Mouse (Mus musculus): Measurements from ENCODE around the gene Wdr4. TPM values are rescaled to one million over a fixed set of nuclear protein-coding genes. Genes with fewer than 3 reads are reported as not detected.

The Wdr4 gene
- polyA plus RNA-seq, 1 experiment, result 1.0 TPM

GRCm38 (mm10) chr17:31521948-31522347, 2.2 kb upstream of the Wdr4 start:
- no peak overlapping the region for H3K4me3 ChIP-seq (replicated peaks)
- peaks cover 7% of the 10 kb centered on the region for H3K27me3 ChIP-seq (ENCODE audit: control insufficient read depth)
- H3K9me3 ChIP-seq (ENCODE audit: control insufficient read depth, low read length), result no peaks in the 10 kb centered on the region
- H3K4me1 ChIP-seq (ENCODE audit: control insufficient read depth), result peaks cover 27% of the 10 kb centered on the region
- peaks cover 29% of the 10 kb centered on the region for H3K36me3 ChIP-seq (ENCODE audit: control insufficient read depth)
- TF ChIP-seq GATA1 (IDR thresholded peaks at IDR 0.05; ENCODE audit: low read length) (no peak), TAL1 (IDR thresholded peaks at IDR 0.05; ENCODE audit: low read length) (no peak)

- H3K36me3 ChIP-seq (ENCODE audit: control insufficient read depth), result peaks cover 25% of the 10 kb centered on the region
- H3K4me1 ChIP-seq (ENCODE audit: control insufficient read depth), result peaks cover 27% of the 10 kb centered on the region
- TF ChIP-seq TAL1 (IDR thresholded peaks at IDR 0.05; ENCODE audit: low read length) (no peak), GATA1 (IDR thresholded peaks at IDR 0.05; ENCODE audit: low read length) (no peak)
Observed at GRCm38 (mm10) chr17:31520895-31521294, 1.1 kb upstream of the Wdr4 start.

GRCm38 (mm10) chr17:31519344-31519945, 335 bp downstream of the Wdr4 start:
- Histone ChIP-seq H3K27me3 (ENCODE audit: control insufficient read depth) (peaks cover 12% of the 10 kb centered on the region), H3K4me3 (replicated peaks) (peak overlapping the region; percentile 92), H3K4me1 (ENCODE audit: control insufficient read depth) (peaks cover 27% of the 10 kb centered on the region), H3K36me3 (ENCODE audit: control insufficient read depth) (peaks cover 19% of the 10 kb centered on the region), H3K9me3 (ENCODE audit: control insufficient read depth, low read length) (no peaks in the 10 kb centered on the region)
- TF ChIP-seq TAL1 (IDR thresholded peaks at IDR 0.05; ENCODE audit: low read length) (no peak), GATA1 (IDR thresholded peaks at IDR 0.05; ENCODE audit: low read length) (no peak)

More at GRCm38 (mm10) chr17:31520895-31521294, 1.1 kb upstream of the Wdr4 start:
- Histone ChIP-seq H3K9me3 (ENCODE audit: control insufficient read depth, low read length) (no peaks in the 10 kb centered on the region), H3K4me3 (replicated peaks) (peak overlapping the region; percentile 92), H3K27me3 (ENCODE audit: control insufficient read depth) (peaks cover 9% of the 10 kb centered on the region)

GRCm38 (mm10) chr17:31514696-31515095, 5.1 kb downstream of the Wdr4 start:
- peaks cover 32% of the 10 kb centered on the region for H3K4me1 ChIP-seq (ENCODE audit: control insufficient read depth)
- TF ChIP-seq TAL1 (IDR thresholded peaks at IDR 0.05; ENCODE audit: low read length), result no peak
- TF ChIP-seq GATA1 (IDR thresholded peaks at IDR 0.05; ENCODE audit: low read length), result no peak
- peaks cover 12% of the 10 kb centered on the region for H3K27me3 ChIP-seq (ENCODE audit: control insufficient read depth)
- H3K4me3 ChIP-seq (replicated peaks), result no peak overlapping the region
- peaks cover 9% of the 10 kb centered on the region for H3K36me3 ChIP-seq (ENCODE audit: control insufficient read depth)
- no peaks in the 10 kb centered on the region for H3K9me3 ChIP-seq (ENCODE audit: control insufficient read depth, low read length)

GRCm38 (mm10) chr17:31512593-31512992, 7.2 kb downstream of the Wdr4 start:
- TF ChIP-seq GATA1 (IDR thresholded peaks at IDR 0.05; ENCODE audit: low read length) (no peak), TAL1 (IDR thresholded peaks at IDR 0.05; ENCODE audit: low read length) (no peak)
- Histone ChIP-seq H3K4me3 (replicated peaks) (peak overlapping the region; percentile 80), H3K4me1 (ENCODE audit: control insufficient read depth) (peaks cover 32% of the 10 kb centered on the region), H3K27me3 (ENCODE audit: control insufficient read depth) (peaks cover 12% of the 10 kb centered on the region), H3K9me3 (ENCODE audit: control insufficient read depth, low read length) (no peaks in the 10 kb centered on the region), H3K36me3 (ENCODE audit: control insufficient read depth) (peaks cover 29% of the 10 kb centered on the region)

- Histone ChIP-seq H3K4me1 (ENCODE audit: control insufficient read depth) (peaks cover 36% of the 10 kb centered on the region), H3K36me3 (ENCODE audit: control insufficient read depth) (peaks cover 35% of the 10 kb centered on the region), H3K9me3 (ENCODE audit: control insufficient read depth, low read length) (no peaks in the 10 kb centered on the region), H3K27me3 (ENCODE audit: control insufficient read depth) (peaks cover 5% of the 10 kb centered on the region), H3K4me3 (replicated peaks) (peak overlapping the region; percentile 80)
- TF ChIP-seq TAL1 (IDR thresholded peaks at IDR 0.05; ENCODE audit: low read length) (no peak), GATA1 (IDR thresholded peaks at IDR 0.05; ENCODE audit: low read length) (no peak)
Observed at GRCm38 (mm10) chr17:31511792-31512495, 7.8 kb downstream of the Wdr4 start.

- H3K4me1 ChIP-seq (ENCODE audit: control insufficient read depth), result peaks cover 37% of the 10 kb centered on the region
Observed at GRCm38 (mm10) chr17:31510944-31511343, 8.8 kb downstream of the Wdr4 start.

GRCm38 (mm10) chr17:31506282-31506681, 13.5 kb downstream of the Wdr4 start:
- H3K36me3 ChIP-seq (ENCODE audit: control insufficient read depth), result peaks cover 91% of the 10 kb centered on the region

More at GRCm38 (mm10) chr17:31510944-31511343, 8.8 kb downstream of the Wdr4 start:
- Histone ChIP-seq H3K9me3 (ENCODE audit: control insufficient read depth, low read length) (no peaks in the 10 kb centered on the region), H3K27me3 (ENCODE audit: control insufficient read depth) (peaks cover 3% of the 10 kb centered on the region), H3K4me3 (replicated peaks) (peak overlapping the region; percentile 80), H3K36me3 (ENCODE audit: control insufficient read depth) (peaks cover 44% of the 10 kb centered on the region)
- TF ChIP-seq GATA1 (IDR thresholded peaks at IDR 0.05; ENCODE audit: low read length), result no peak
- TF ChIP-seq TAL1 (IDR thresholded peaks at IDR 0.05; ENCODE audit: low read length), result no peak

GRCm38 (mm10) chr17:31505013-31505412, 14.8 kb downstream of the Wdr4 start:
- TF ChIP-seq TAL1 (IDR thresholded peaks at IDR 0.05; ENCODE audit: low read length) (no peak), GATA1 (IDR thresholded peaks at IDR 0.05; ENCODE audit: low read length) (no peak)
- no peak overlapping the region for H3K4me3 ChIP-seq (replicated peaks)
- H3K9me3 ChIP-seq (ENCODE audit: control insufficient read depth, low read length), result no peaks in the 10 kb centered on the region
- no peaks in the 10 kb centered on the region for H3K27me3 ChIP-seq (ENCODE audit: control insufficient read depth)
- peaks cover 97% of the 10 kb centered on the region for H3K36me3 ChIP-seq (ENCODE audit: control insufficient read depth)
- peaks cover 43% of the 10 kb centered on the region for H3K4me1 ChIP-seq (ENCODE audit: control insufficient read depth)

More at GRCm38 (mm10) chr17:31506282-31506681, 13.5 kb downstream of the Wdr4 start:
- TF ChIP-seq GATA1 (IDR thresholded peaks at IDR 0.05; ENCODE audit: low read length) (no peak), TAL1 (IDR thresholded peaks at IDR 0.05; ENCODE audit: low read length) (no peak)
- Histone ChIP-seq H3K4me1 (ENCODE audit: control insufficient read depth) (peaks cover 51% of the 10 kb centered on the region), H3K4me3 (replicated peaks) (no peak overlapping the region), H3K9me3 (ENCODE audit: control insufficient read depth, low read length) (no peaks in the 10 kb centered on the region), H3K27me3 (ENCODE audit: control insufficient read depth) (no peaks in the 10 kb centered on the region)
